Mouse (Mus musculus) central nervous system, embryonic 14 days (tissue): ENCODE results near the gene Smim24. TPM values are rescaled to one million over a fixed set of nuclear protein-coding genes. Genes with fewer than 3 reads are reported as not detected.

Experiments
- polyA plus RNA-seq: library from polyadenylated mRNA; depleted of rRNA; stranded (reverse); fragments of >200 nt; gene quantifications from 2 replicates; pipeline ENCODE4 v1.2.3, GENCODE M21; 2012; rRNA removed

Smim24 gene
- 3.1 and 3.9 TPM in 2 replicates for polyA plus RNA-seq

DNA sequence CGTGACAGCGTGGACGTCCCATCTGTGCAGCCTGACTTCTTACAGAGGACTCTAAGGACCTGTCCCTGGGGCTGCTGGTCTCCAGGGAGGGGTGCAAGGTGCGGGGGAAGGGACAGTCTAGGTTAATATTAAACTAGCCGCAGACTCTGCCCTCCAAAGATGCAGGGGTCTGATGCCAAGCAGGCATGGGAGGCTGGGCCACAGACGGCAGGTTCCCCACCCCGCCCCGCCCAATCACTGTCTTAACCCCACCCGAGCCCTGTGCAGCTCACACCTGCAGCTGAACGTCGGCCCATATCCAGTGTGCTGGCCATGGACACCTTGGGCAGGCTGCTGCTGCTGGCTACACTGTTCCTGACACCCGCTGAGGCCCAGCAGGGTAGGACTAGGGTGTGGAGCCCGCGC lies at the start of gene Smim24:
Gene Smim24, plus strand, starts transcription at position 271 of the 405 bp plus-strand sequence.

DNA sequence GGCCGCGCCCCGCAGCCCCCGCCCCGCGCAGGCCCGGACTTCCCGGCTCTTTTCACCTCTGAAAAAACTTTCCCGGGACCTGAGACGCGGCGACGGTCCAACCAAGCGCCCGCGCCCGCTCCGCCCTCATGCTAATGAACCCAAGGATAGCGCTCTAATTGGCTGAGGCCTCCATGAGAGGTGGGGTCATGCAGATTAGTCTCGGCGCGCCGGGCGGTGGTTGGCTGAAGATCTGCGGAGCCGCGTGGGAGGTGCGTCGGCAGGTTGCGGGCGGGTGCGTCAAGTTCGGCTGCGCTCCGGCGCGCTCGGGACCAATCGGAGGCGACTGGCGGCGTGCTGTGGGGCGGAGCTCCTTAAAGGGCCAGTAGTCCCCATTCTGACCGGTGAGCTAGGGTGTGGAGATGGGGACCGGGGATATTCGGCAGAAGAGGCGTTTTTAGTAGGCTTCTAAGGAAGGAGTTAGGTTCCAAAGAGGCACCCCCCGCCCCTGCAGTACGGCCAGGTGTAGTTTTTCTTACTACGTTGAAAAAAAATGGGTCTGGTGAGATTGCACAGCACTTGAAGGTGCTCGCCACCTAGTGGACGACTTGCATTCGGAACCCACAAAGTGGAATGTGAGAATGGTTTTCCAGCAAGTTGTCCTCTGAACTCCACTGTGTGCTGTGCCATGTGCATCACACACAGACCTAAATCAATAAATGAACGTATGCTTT lies 42.3 kb upstream of the Smim24 start, which contains the start of gene Hmg20b:
Gene Hmg20b, minus strand, starts transcription at position 130 of the 713 bp plus-strand sequence.

DNA sequence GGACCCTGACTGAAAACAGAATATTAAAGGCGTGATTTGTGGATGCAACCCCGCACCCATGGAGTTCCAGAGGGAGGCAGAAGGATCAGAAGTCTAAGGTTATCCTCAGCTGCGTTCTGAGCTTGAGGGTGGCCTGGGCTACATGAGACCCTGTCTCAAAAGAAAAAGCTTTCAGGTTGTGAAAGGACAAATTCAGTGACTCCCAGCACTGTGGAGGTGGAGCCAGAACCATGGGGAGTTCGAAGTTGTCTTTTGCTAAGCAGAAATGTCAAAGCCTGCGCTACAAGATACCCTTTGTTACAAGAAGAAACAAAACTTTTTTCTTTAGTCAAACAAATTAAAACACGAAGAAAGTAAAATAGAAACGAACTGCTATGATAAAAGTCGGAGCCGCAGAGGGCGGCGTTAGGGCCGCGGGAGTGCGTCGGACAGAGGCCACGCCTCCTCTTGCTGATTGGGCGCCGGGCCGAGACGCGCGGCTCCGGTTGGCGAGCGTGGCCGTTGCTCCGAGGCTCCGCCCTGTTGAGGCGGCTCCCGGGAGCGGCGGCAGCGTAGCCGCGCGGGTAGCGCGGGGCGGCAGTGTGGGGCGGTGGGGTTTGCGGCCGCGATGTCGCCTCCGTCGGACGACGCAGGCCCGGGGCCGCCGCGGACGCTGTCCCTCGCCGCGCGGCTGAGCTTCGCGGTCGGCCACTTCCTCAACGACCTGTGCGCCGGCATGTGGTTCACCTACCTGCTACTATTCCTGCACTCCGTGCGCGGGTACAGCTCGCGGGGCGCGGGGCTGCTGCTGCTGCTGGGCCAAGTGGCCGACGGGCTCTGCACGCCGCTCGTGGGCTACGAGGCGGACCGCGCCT lies 35.6 kb upstream of the Smim24 start, which contains the start of gene Mfsd12:
Gene Mfsd12, plus strand, starts transcription at position 501 of the 854 bp plus-strand sequence.

DNA sequence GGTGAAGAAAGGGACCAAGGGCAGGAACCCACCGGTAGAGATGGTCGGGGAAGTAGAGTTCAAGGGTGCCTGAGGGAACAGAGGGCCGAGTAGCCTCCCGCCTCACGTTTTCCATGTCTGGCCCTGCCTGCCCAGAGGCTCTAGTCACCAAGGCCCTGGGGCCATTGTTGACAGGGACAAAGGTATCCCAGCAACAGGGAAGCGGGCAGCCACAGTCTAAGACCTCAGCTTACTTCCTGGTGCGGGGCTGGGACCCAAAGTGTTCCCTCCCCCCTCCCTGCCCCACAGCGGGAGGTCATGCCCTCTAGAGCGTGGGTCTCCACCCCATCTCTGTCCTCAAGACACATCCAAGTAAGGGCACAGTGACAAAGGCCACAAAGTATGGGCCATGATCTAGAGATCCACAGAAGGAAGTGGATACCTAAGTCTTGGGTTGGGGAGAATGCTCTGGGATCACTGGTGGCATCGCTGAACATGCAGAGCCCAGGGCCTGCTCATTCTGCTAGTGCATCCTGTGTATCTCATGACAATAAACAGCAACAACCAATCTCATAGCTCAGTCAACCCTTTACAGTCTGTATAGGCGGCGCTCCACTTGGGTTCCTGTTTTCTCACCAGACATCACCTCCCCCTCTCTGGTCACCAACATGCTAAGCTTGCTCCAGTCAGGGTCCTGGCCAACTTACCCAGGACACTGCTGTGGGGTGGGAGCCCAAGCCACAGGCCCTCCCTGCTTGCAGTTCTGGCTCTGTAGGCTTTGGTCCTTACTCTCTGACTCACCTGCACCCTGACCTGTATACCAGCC lies 27.0 kb upstream of the Smim24 start, which contains the start of gene 4930404N11Rik:
Gene 4930404N11Rik, minus strand, starts transcription at position 145 of the 805 bp plus-strand sequence.

DNA sequence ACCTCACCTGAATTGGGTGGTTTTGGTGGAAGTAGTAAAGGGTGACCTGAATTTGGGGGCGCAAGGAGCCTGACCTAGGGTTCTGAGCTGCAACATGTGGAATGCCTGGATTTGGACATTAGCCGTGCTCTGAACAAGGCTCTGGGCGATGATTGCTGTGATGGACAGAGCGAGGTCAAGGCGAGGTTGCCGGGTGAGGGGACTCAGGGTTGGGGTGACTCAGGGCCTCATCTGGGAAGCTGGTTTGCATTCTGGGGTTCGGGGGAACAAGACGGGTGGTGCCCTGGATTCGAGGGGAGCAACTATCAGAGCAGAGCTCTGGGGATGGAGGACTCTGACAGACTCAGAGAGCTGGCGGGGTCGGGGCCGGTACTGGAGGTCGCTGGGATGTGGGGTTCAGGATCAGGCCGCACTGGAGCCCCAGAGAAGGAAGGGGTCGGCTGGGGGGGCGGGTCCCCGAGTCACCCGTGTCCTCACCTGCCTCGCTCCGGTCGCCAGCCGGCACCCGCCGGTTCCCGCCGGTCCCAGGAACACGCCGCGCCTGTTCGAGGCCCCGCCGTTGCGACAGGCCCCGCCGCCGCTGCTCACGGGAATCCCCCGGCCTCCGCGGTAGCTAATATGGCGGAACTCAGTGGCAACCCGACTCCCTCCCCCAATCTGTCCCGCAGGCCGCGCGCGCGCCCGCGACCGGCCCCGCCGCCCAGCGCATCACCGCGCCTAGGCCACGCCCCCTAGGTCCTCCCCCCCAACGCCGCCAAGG lies 14.9 kb upstream of the Smim24 start, which contains the start of gene Fzr1:
Gene Fzr1, minus strand, starts transcription at position 724 of the 760 bp plus-strand sequence.

DNA sequence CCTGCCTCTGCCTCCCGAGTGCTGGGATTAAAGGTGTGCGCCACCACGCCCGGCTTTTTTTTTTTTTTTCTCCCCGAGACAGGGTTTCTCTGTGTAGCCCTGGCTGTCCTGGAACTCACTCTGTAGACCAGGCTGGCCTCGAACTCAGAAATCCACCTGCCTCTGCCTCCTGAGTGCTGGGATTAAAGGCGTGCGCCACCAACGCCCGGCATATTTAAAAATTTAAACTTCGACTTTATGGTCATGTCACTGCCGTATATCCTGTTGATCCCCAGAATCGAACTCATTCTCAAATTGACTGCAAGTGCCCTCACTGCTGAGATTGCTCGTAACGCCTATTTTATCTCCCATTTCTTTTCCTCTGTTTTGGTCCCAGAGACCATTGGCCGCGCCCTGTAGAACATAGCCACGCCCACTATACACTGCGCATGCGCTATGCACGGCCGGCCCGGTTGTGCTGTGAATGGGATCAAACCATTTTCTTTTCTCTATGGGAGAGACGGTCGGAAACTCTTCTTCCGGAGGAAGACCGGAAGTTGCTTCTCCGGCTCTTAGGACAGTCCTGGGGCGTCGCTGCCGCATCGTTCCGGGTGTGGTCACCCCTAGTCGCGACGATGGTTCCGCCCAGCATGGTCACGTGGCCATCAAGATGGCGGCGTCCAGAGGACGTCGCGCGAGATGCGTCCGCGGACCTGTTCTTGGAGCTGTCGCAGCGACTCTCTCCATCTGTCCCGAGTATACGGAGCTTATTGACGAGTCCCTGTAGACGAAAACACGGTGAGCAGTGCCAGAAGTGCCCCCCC lies 8.8 kb upstream of the Smim24 start, which contains the start of the genes Dohh and Gm48551:
Gene Dohh, plus strand, starts transcription at position 627 of the 803 bp plus-strand sequence.
Gene Gm48551, plus strand, starts transcription at position 665 of the 803 bp plus-strand sequence.

DNA sequence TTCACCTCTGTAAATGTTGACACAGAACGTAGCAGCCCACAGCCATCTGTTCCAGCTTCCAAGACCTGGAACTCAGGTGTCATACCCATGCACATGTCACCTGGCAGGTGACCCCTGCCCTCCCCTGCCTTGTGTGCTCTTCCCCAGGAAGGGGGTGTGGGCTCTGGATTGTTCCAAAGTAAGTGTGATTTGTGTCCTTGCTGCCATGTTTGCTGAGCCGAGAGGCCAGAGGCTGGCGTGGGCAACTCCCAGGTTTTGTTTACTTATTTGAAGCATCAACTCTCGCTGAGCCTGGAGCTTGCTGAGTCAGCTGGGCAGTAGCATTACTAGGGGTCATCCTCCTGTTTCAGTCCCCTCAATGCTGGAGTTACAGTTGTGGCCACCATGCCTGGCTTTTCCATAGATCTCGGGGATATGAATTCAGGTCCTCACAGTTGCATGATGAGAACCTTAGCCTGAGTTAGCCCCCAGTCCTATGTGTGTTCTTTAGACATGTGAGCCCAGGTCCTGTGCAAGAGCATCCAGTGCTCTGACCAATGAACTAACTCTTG lies 4.3 kb upstream of the Smim24 start, which contains the start of gene Gm48552:
Gene Gm48552, plus strand, starts transcription at position 501 of the 551 bp plus-strand sequence.

Other genes with a start within 250 kb of the Smim24 start
- gene Pias4, start 225.1 kb upstream of the Smim24 start, polyA plus RNA-seq = 41.9 and 42.9 TPM in 2 replicates
- 1,386 and 1,461 TPM in 2 replicates for gene Eef2, start 216.4 kb upstream of the Smim24 start, polyA plus RNA-seq
- gene Dapk3, start 210.0 kb upstream of the Smim24 start, polyA plus RNA-seq = 78.9 and 87.7 TPM in 2 replicates
- not detected in 2 replicates for gene 4930442H23Rik, start 209.2 kb upstream of the Smim24 start, polyA plus RNA-seq
- 0.14 and 0.18 TPM in 2 replicates for gene Nmrk2, start 191.0 kb upstream of the Smim24 start, polyA plus RNA-seq
- gene Atcay, start 162.2 kb upstream of the Smim24 start, polyA plus RNA-seq = 103 and 115 TPM in 2 replicates
- 56.2 and 61.9 TPM in 2 replicates for gene Zfr2, start 159.9 kb upstream of the Smim24 start, polyA plus RNA-seq
- 27.4 and 30.6 TPM in 2 replicates for gene Matk, start 140.1 kb upstream of the Smim24 start, polyA plus RNA-seq
- 88.3 and 93.2 TPM in 2 replicates for gene Mrpl54, start 126.1 kb upstream of the Smim24 start, polyA plus RNA-seq
- 42.9 and 51.3 TPM in 2 replicates for gene Apba3, start 126.1 kb upstream of the Smim24 start, polyA plus RNA-seq
- gene Tjp3, start 101.5 kb upstream of the Smim24 start, polyA plus RNA-seq = 4.5 and 4.8 TPM in 2 replicates
- 190 and 197 TPM in 2 replicates for gene Pip5k1c, start 100.1 kb upstream of the Smim24 start, polyA plus RNA-seq
- 43.9 and 45.0 TPM in 2 replicates for gene Cactin, start 71.9 kb upstream of the Smim24 start, polyA plus RNA-seq
- gene Tbxa2r, start 64.3 kb upstream of the Smim24 start, polyA plus RNA-seq = 3.5 and 4.3 TPM in 2 replicates
- 0.04 and 0.13 TPM in 2 replicates for gene Gipc3, start 49.8 kb upstream of the Smim24 start, polyA plus RNA-seq
- 68.8 and 75.6 TPM in 2 replicates for gene Hmg20b, start 42.6 kb upstream of the Smim24 start, polyA plus RNA-seq
- 10.2 and 11.7 TPM in 2 replicates for gene Mfsd12, start 35.6 kb upstream of the Smim24 start, polyA plus RNA-seq
- gene 4930404N11Rik, start 27.2 kb upstream of the Smim24 start, polyA plus RNA-seq = 0.14 and 0.44 TPM in 2 replicates
- 130 and 138 TPM in 2 replicates for gene Fzr1, start 14.5 kb upstream of the Smim24 start, polyA plus RNA-seq
- gene Dohh, start 8.6 kb upstream of the Smim24 start, polyA plus RNA-seq = 65.9 and 67.3 TPM in 2 replicates
- gene Gm48551, start 8.6 kb upstream of the Smim24 start, polyA plus RNA-seq = 6.7 and 7.1 TPM in 2 replicates
- 8.2 and 10.2 TPM in 2 replicates for gene Gm48552, start 4.0 kb upstream of the Smim24 start, polyA plus RNA-seq
- 11.0 and 17.7 TPM in 2 replicates for gene Nfic, start 62.6 kb downstream of the Smim24 start, polyA plus RNA-seq
- 286 and 299 TPM in 2 replicates for gene Celf5, start 89.7 kb downstream of the Smim24 start, polyA plus RNA-seq
- 145 and 155 TPM in 2 replicates for gene Ncln, start 103.3 kb downstream of the Smim24 start, polyA plus RNA-seq
- gene S1pr4, start 107.1 kb downstream of the Smim24 start, polyA plus RNA-seq = 0.34 and 0.43 TPM in 2 replicates
- gene Gna15, start 131.2 kb downstream of the Smim24 start, polyA plus RNA-seq = 0.84 and 1.1 TPM in 2 replicates
- 94.4 and 98.2 TPM in 2 replicates for gene Gna11, start 152.1 kb downstream of the Smim24 start, polyA plus RNA-seq
- 534 and 542 TPM in 2 replicates for gene Aes, start 166.4 kb downstream of the Smim24 start, polyA plus RNA-seq
- gene Tle2, start 181.5 kb downstream of the Smim24 start, polyA plus RNA-seq = 102 and 134 TPM in 2 replicates
- 5.5 and 10.4 TPM in 2 replicates for gene Tle6, start 208.0 kb downstream of the Smim24 start, polyA plus RNA-seq
- gene BC025920, start 213.2 kb downstream of the Smim24 start, polyA plus RNA-seq = 5.9 and 7.4 TPM in 2 replicates
- 76.7 and 79.5 TPM in 2 replicates for gene Sirt6, start 234.7 kb downstream of the Smim24 start, polyA plus RNA-seq
- gene Ankrd24, start 235.5 kb downstream of the Smim24 start, polyA plus RNA-seq = 70.6 and 82.1 TPM in 2 replicates